Mouse (Mus musculus) liver, embryonic 11.5 days (tissue): ENCODE measurements around the gene Hivep3. TPM values are rescaled to one million over a fixed set of nuclear protein-coding genes. Genes with fewer than 3 reads are reported as not detected.
A peak's percentile ranks its signal among the peaks of the same experiment; 100 is the strongest.

Experiments
- ATAC-seq: fragments of 200-750 bp; cut with Nextera tagmentation; replicated peaks from 2 replicates; pipeline ENCODE4 v1.8.0; 2017; ENCODE audit warnings: moderate number of reproducible peaks, mild to moderate bottlenecking, moderate TSS enrichment, moderate library complexity; ENCODE audit not compliant: low FRiP score
- DNase-seq: peaks from one replicate; pipeline ENCODE4 v3.0.0-alpha.2; 2017; ENCODE audit warnings: low spot score
- H3K27ac ChIP-seq: fragments of 300-500 bp; sonication (generic); 2 replicates; pipeline ENCODE4 v1.5.1; 2014; ENCODE audit warnings: mild to moderate bottlenecking, low read depth, low read length, control low read depth
- H3K27me3 ChIP-seq: fragments of 300-500 bp; sonication (generic); replicated peaks from 2 replicates; pipeline ENCODE4 v1.6.1; 2014; ENCODE audit warnings: low read length, mixed read lengths; ENCODE audit not compliant: control insufficient read depth, insufficient read depth
- H3K36me3 ChIP-seq: fragments of 300-500 bp; sonication (generic); 2 replicates; pipeline ENCODE4 v1.6.1; 2014; ENCODE audit warnings: mild to moderate bottlenecking, low read length, moderate library complexity, mixed read lengths; ENCODE audit not compliant: control insufficient read depth, insufficient read depth
- H3K4me1 ChIP-seq: fragments of 300-500 bp; sonication (generic); replicated peaks from 2 replicates; pipeline ENCODE4 v1.6.1; 2014; ENCODE audit warnings: low read length, mixed read lengths; ENCODE audit not compliant: control insufficient read depth, insufficient read depth
- H3K4me2 ChIP-seq: fragments of 300-500 bp; sonication (generic); 2 replicates; pipeline ENCODE4 v1.6.1; 2014; ENCODE audit warnings: mild to moderate bottlenecking, control low read depth, moderate library complexity
- H3K4me3 ChIP-seq: fragments of 300-500 bp; sonication (generic); 2 replicates; pipeline ENCODE4 v1.5.1; 2014; ENCODE audit warnings: low read depth, low read length, control low read depth
- H3K9ac ChIP-seq: fragments of 300-500 bp; sonication (generic); 2 replicates; pipeline ENCODE4 v1.6.1; 2014; ENCODE audit warnings: low read depth, low read length, control low read depth
- H3K9me3 ChIP-seq: fragments of 300-500 bp; sonication (generic); 2 replicates; pipeline ENCODE4 v1.6.1; 2016; ENCODE audit warnings: low read length, inconsistent platforms, mixed read lengths; ENCODE audit not compliant: control insufficient read depth
- WGBS: fragments of 180-500 bp; shearing (Covaris S2); extraction: QIAGEN DNeasy Blood & Tissue Kit; methylation state at CpG from one replicate; pipeline ENCODE4 v1.1.7; 2014; 5-methylcytosine and 5-hydroxymethylcytosine counted together
- polyA plus RNA-seq: library from polyadenylated mRNA; unstranded; fragments of >200 nt; fragmentation: Nextera tagmentation; extraction: Ambion mirVana; gene quantifications from 2 replicates; pipeline ENCODE4 v1.2.1, GENCODE M21; 2014

The Hivep3 gene
- polyA plus RNA-seq, 1 experiment from 2014 or later: 2.7 TPM

GRCm38 (mm10) chr4:120029937-120030336 is 296.4 kb downstream of the Hivep3 start:
- DNase-seq: no peak
- Histone ChIP-seq H3K4me3 (no peak overlapping the region), H3K27me3 (peaks cover 36% of the 10 kb centered on the region), H3K4me1 (no peaks in the 10 kb centered on the region), H3K4me2 (no peak overlapping the region), H3K27ac (no peak overlapping the region), H3K9ac (no peak overlapping the region), H3K36me3 (no peaks in the 10 kb centered on the region), H3K9me3 (no peaks in the 10 kb centered on the region)
- ATAC-seq: no peak
- WGBS: 93% methylated on average over 1 of the region's 1 CpGs

- H3K4me1 ChIP-seq: no peaks in the 10 kb centered on the region
- H3K4me3 ChIP-seq: peak overlapping the region; percentile 50
- H3K36me3 ChIP-seq: no peaks in the 10 kb centered on the region
- under 1% methylated on average over 59 of the region's 70 CpGs for WGBS
- H3K4me2 ChIP-seq: peak overlapping the region; percentile 82
- H3K9me3 ChIP-seq: no peaks in the 10 kb centered on the region
- peak; percentile 69; the same call in 1 of the 2 replicates for ATAC-seq
- H3K9ac ChIP-seq: no peak overlapping the region
- H3K27ac ChIP-seq: no peak overlapping the region
- peak; percentile 54 for DNase-seq
- H3K27me3 ChIP-seq: peaks cover 41% of the 10 kb centered on the region
Observed at GRCm38 (mm10) chr4:120032320-120032983, 298.9 kb downstream of the Hivep3 start.

GRCm38 (mm10) chr4:120032984-120033355 is 299.4 kb downstream of the Hivep3 start:
- peaks cover 41% of the 10 kb centered on the region for H3K27me3 ChIP-seq
- no peak overlapping the region for H3K9ac ChIP-seq
- no peak for ATAC-seq
- H3K4me2 ChIP-seq: peak overlapping the region; percentile 82
- no peaks in the 10 kb centered on the region for H3K9me3 ChIP-seq
- H3K27ac ChIP-seq: no peak overlapping the region
- H3K4me1 ChIP-seq: no peaks in the 10 kb centered on the region
- WGBS: under 1% methylated on average over 38 of the region's 38 CpGs
- peak overlapping the region; percentile 50 for H3K4me3 ChIP-seq
- peak; percentile 33 for DNase-seq
- no peaks in the 10 kb centered on the region for H3K36me3 ChIP-seq

DNA sequence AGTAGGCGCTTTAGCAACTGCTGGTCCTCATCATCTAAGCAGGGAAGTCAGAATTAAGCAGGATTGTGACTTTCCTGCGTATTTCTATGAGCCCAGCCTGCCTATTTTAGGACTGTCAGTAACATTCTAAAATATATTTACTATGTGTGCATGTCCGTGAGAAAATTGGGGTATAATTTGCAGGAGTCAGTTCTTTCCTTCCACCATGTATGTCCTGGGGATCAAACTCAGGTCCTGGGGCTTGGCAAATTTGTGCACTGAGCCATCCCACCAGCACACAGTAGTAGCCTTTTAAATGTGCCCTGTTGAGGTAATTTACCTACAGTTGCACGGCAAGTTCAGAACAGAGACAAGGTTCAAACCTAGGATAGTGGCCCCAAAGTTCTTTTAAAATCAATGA is 302.7 kb downstream of the Hivep3 start:
- Histone ChIP-seq H3K4me2 (no peak overlapping the region), H3K27ac (no peak overlapping the region), H3K4me1 (no peaks in the 10 kb centered on the region), H3K9me3 (no peaks in the 10 kb centered on the region), H3K36me3 (no peaks in the 10 kb centered on the region), H3K9ac (no peak overlapping the region), H3K4me3 (no peak overlapping the region), H3K27me3 (peaks cover 40% of the 10 kb centered on the region)
- WGBS: 84% methylated on average over 4 of the region's 4 CpGs
- ATAC-seq: no peak
- no peak for DNase-seq

- Histone ChIP-seq H3K27ac (no peak overlapping the region), H3K4me3 (no peak overlapping the region), H3K36me3 (no peaks in the 10 kb centered on the region), H3K4me2 (no peak overlapping the region), H3K27me3 (peaks cover 34% of the 10 kb centered on the region), H3K9ac (no peak overlapping the region), H3K4me1 (no peaks in the 10 kb centered on the region), H3K9me3 (no peaks in the 10 kb centered on the region)
- ATAC-seq: no peak
- no peak for DNase-seq
- WGBS: 38% methylated on average over 7 of the region's 7 CpGs
Observed at GRCm38 (mm10) chr4:120037007-120037406, 303.4 kb downstream of the Hivep3 start.

DNA sequence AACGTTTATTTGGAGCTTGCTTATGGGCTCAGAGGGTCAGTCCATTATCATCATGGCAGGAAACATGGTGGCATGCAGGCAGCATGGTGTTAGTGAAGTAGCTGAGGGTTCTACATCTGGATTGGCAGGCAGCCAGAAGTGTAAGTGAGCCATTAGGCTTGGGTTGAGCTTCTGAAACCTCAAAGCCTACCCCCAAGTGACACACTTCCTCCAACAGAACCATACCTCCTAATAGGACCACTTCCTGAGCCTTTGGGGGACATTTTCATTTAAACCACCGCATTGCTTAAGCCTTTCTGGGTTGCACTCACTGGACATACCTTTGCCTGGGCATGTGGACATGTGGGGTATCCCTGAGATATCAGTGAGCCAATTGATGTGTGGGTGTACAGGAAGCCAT is 307.9 kb downstream of the Hivep3 start:
- ATAC-seq (no peak), DNase-seq (no peak)
- no peak overlapping the region for H3K27ac ChIP-seq
- H3K9ac ChIP-seq: no peak overlapping the region
- H3K9me3 ChIP-seq: no peaks in the 10 kb centered on the region
- no peaks in the 10 kb centered on the region for H3K36me3 ChIP-seq
- no peaks in the 10 kb centered on the region for H3K4me1 ChIP-seq
- no peaks in the 10 kb centered on the region for H3K27me3 ChIP-seq
- H3K4me2 ChIP-seq: no peak overlapping the region
- WGBS: 65% methylated on average over 2 of the region's 2 CpGs
- H3K4me3 ChIP-seq: no peak overlapping the region

- no peak for DNase-seq
- no peak overlapping the region for H3K4me2 ChIP-seq
- H3K27me3 ChIP-seq: no peaks in the 10 kb centered on the region
- no peaks in the 10 kb centered on the region for H3K36me3 ChIP-seq
- no peak overlapping the region for H3K4me3 ChIP-seq
- 79% methylated on average over 7 of the region's 7 CpGs for WGBS
- H3K9ac ChIP-seq: no peak overlapping the region
- H3K9me3 ChIP-seq: no peaks in the 10 kb centered on the region
- H3K27ac ChIP-seq: no peak overlapping the region
- ATAC-seq: no peak
- no peaks in the 10 kb centered on the region for H3K4me1 ChIP-seq
Observed at GRCm38 (mm10) chr4:120042480-120042879, 308.9 kb downstream of the Hivep3 start.

DNA sequence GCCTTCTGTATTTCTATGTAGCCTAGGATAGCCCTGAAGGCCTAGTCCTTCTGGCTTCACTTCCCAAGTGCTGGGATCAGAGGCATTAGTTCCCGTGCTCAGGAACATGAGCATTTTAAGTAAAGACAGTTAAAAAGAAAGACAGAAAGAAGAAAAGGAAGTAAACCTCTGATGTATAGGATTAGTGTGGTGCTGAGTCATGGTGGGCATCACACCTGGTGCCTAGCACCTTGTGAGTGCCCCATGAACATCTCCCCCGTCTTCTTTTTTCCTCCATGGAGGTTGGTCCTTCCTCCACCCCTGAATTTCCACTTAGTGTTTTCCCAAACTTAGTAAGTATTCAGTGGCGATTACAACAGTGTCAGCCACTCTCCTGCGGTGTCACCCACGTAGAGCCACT is 311.0 kb downstream of the Hivep3 start:
- no peaks in the 10 kb centered on the region for H3K36me3 ChIP-seq
- H3K4me1 ChIP-seq: no peaks in the 10 kb centered on the region
- no peaks in the 10 kb centered on the region for H3K9me3 ChIP-seq
- no peak overlapping the region for H3K4me2 ChIP-seq
- H3K27me3 ChIP-seq: no peaks in the 10 kb centered on the region
- no peak for DNase-seq
- 78% methylated on average over 5 of the region's 5 CpGs for WGBS
- ATAC-seq: no peak
- no peak overlapping the region for H3K9ac ChIP-seq
- H3K4me3 ChIP-seq: no peak overlapping the region
- no peak overlapping the region for H3K27ac ChIP-seq

- Histone ChIP-seq H3K4me2 (no peak overlapping the region), H3K27me3 (no peaks in the 10 kb centered on the region), H3K36me3 (no peaks in the 10 kb centered on the region), H3K9me3 (no peaks in the 10 kb centered on the region), H3K4me3 (no peak overlapping the region), H3K4me1 (no peaks in the 10 kb centered on the region), H3K27ac (no peak overlapping the region), H3K9ac (no peak overlapping the region)
- no peak for ATAC-seq
- no peak for DNase-seq
- WGBS: 61% methylated on average over 5 of the region's 5 CpGs
Observed at GRCm38 (mm10) chr4:120045131-120045537, 311.6 kb downstream of the Hivep3 start.
